Mouse (Mus musculus) myocyte (in vitro differentiated cells): ENCODE measurements around the gene Ltn1. TPM values are rescaled to one million over a fixed set of nuclear protein-coding genes. Genes with fewer than 3 reads are reported as not detected.

Source experiments
- H3K27me3 ChIP-seq: one replicate; pipeline ENCODE4 v1.6.1; 2011; ENCODE audit not compliant: control insufficient read depth, insufficient read depth, insufficient read length
- H3K36me3 ChIP-seq: one replicate; pipeline ENCODE4 v1.6.1; 2011; ENCODE audit not compliant: control insufficient read depth, insufficient read depth
- H3K4me2 ChIP-seq: one replicate; pipeline ENCODE4 v1.6.1; 2011; ENCODE audit warnings: low read depth, control low read depth
- H3K4me3 ChIP-seq: one replicate; pipeline ENCODE4 v1.5.1; 2011; ENCODE audit warnings: mild to moderate bottlenecking, control low read depth, moderate library complexity
- H3K79me2 ChIP-seq: one replicate; pipeline ENCODE4 v1.6.1; 2011; ENCODE audit not compliant: control insufficient read depth, insufficient read depth
- H3ac ChIP-seq: one replicate; pipeline ENCODE4 v1.6.1; 2011; ENCODE audit not compliant: control insufficient read depth, insufficient read length
- CEBPB ChIP-seq: IDR thresholded peaks from 2 replicates; pipeline ENCODE4 v1.6.1; 2011; ENCODE audit warnings: mild to moderate bottlenecking, moderate library complexity; ENCODE audit not compliant: poor library complexity, insufficient read depth, severe bottlenecking
- E2F4 ChIP-seq: IDR thresholded peaks from one replicate; pipeline ENCODE4 v1.6.1; 2011; ENCODE audit warnings: mild to moderate bottlenecking, control low read depth, moderate library complexity; ENCODE audit not compliant: insufficient read depth
- MAX ChIP-seq: IDR thresholded peaks from one replicate; pipeline ENCODE4 v1.6.1; 2011; ENCODE audit warnings: low read depth, mild to moderate bottlenecking, control low read depth
- MYOD1 ChIP-seq, 3 experiments: IDR thresholded peaks; one replicate each; pipeline ENCODE4 v1.6.1; 2011; ENCODE audit warnings: control low read depth in 2 of 3, low read depth in 2 of 3, mild to moderate bottlenecking in 2 of 3, moderate library complexity in 1 of 3; ENCODE audit not compliant: insufficient read length in 2 of 3, control insufficient read depth in 1 of 3
- MYOG ChIP-seq, 3 experiments: IDR thresholded peaks; one replicate each; pipeline ENCODE4 v1.6.1; 2011; ENCODE audit warnings: control low read depth in 2 of 3, low read depth in 2 of 3, mild to moderate bottlenecking in 2 of 3; ENCODE audit not compliant: insufficient read length in 2 of 3, control insufficient read depth in 1 of 3, insufficient read depth in 1 of 3
- POLR2A ChIP-seq: IDR thresholded peaks from one replicate; pipeline ENCODE4 v1.6.1; 2011; ENCODE audit warnings: low read depth, mild to moderate bottlenecking, control low read depth, moderate library complexity; ENCODE audit not compliant: insufficient read length
- POLR2AphosphoS2 ChIP-seq: IDR thresholded peaks from one replicate; pipeline ENCODE4 v1.6.1; 2011; ENCODE audit warnings: low read depth, control low read depth; ENCODE audit not compliant: insufficient read length
- REST ChIP-seq: IDR thresholded peaks from one replicate; pipeline ENCODE4 v1.6.1; 2011; ENCODE audit warnings: mild to moderate bottlenecking, control low read depth, moderate library complexity; ENCODE audit not compliant: insufficient read depth, insufficient read length
- SRF ChIP-seq: IDR thresholded peaks from one replicate; pipeline ENCODE4 v1.6.1; 2011; ENCODE audit warnings: low read depth; ENCODE audit not compliant: control insufficient read depth, insufficient read length
- TCF12 ChIP-seq: IDR thresholded peaks from one replicate; pipeline ENCODE4 v1.6.1; 2011; ENCODE audit warnings: mild to moderate bottlenecking, control low read depth; ENCODE audit not compliant: poor library complexity, insufficient read depth, severe bottlenecking
- TCF3 ChIP-seq: IDR thresholded peaks from one replicate; pipeline ENCODE4 v1.6.1; 2011; ENCODE audit warnings: low read depth, control low read depth; ENCODE audit not compliant: insufficient read length
- USF1 ChIP-seq: IDR thresholded peaks from one replicate; pipeline ENCODE4 v1.6.1; 2011; ENCODE audit warnings: low read depth, mild to moderate bottlenecking, control low read depth, moderate library complexity
- polyA plus RNA-seq: library from polyadenylated mRNA; unstranded; fragments of >200 nt; fragmentation: generic; extraction: Trizol; gene quantifications from one replicate; pipeline ENCODE4 v1.2.1, GENCODE M21; 2012; ENCODE audit warnings: missing spikeins

The Ltn1 gene
- polyA plus RNA-seq, 1 experiment, result 5.8 TPM

DNA sequence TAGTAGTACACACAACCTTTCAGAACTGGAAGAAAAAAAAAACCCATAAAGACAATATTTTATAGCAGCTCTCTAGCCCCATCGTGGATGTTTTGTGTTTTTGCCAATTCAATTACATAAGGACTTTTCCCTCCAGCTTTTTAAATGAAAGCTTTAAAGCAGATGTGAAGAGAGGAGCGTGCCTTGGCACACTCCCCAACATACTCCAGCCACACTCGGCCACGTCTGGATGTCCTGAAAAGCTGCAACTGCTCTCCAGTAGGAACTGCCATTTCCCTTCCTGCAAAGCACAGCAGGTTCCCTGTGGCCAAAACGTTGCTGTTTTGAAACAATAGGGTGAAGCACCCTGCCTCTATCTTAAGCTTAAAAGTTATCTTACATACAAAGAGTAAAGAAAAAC lies 9.9 kb upstream of the Ltn1 start:
- no peaks in the 10 kb centered on the region for H3K79me2 ChIP-seq
- H3K4me2 ChIP-seq, result no peak overlapping the region
- no peaks in the 10 kb centered on the region for H3K36me3 ChIP-seq
- no peak overlapping the region for H3K4me3 ChIP-seq
- no peak for TF ChIP-seq USF1
- TF ChIP-seq POLR2AphosphoS2, result no peak
- no peak for TF ChIP-seq REST
- no peak for TF ChIP-seq TCF12
- TF ChIP-seq MYOD1 (IDR thresholded peaks at IDR 0.05; ENCODE audit: control insufficient read depth in 1 of 3, insufficient read length in 2 of 3, low read depth in 2 of 3), result no peak
- TF ChIP-seq MYOG (IDR thresholded peaks at IDR 0.05; ENCODE audit: control insufficient read depth in 1 of 3, insufficient read depth in 1 of 3, insufficient read length in 2 of 3, low read depth in 2 of 3), result no peak
- TF ChIP-seq SRF, result no peak
- no peak for TF ChIP-seq POLR2A
- TF ChIP-seq CEBPB, result no peak
- no peak for TF ChIP-seq E2F4
- TF ChIP-seq MAX, result no peak
- no peak for TF ChIP-seq TCF3
- no peaks in the 10 kb centered on the region for H3K27me3 ChIP-seq
- H3ac ChIP-seq, result no peak overlapping the region

DNA sequence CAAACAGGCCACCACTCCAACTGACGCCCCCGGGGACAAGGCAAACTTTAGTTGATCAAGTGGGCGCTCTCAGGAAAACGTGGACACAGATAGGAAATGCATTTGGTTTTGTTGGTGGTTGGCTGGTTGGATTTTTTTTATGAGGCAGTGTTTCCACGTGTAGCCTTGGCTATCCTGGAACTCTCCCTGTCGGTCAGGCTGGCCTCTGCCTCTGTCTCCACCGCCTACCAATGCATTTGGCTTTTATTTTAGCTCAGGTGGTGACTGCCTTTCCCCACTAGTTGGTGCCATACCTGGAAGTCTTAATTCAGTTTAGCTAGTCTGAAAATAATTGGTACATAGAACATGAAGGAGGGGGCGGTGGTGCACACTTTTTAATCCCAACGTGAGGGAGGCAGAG lies 8.7 kb upstream of the Ltn1 start:
- no peaks in the 10 kb centered on the region for H3K36me3 ChIP-seq
- H3K27me3 ChIP-seq, result no peaks in the 10 kb centered on the region
- no peak for TF ChIP-seq MYOD1 (IDR thresholded peaks at IDR 0.05; ENCODE audit: control insufficient read depth in 1 of 3, insufficient read length in 2 of 3, low read depth in 2 of 3)
- TF ChIP-seq POLR2AphosphoS2, result no peak
- TF ChIP-seq TCF12, result no peak
- no peak for TF ChIP-seq USF1
- TF ChIP-seq MYOG (IDR thresholded peaks at IDR 0.05; ENCODE audit: control insufficient read depth in 1 of 3, insufficient read depth in 1 of 3, insufficient read length in 2 of 3, low read depth in 2 of 3), result no peak
- no peak for TF ChIP-seq POLR2A
- TF ChIP-seq MAX, result no peak
- TF ChIP-seq REST, result no peak
- TF ChIP-seq SRF, result no peak
- TF ChIP-seq TCF3, result no peak
- no peak for TF ChIP-seq E2F4
- no peak for TF ChIP-seq CEBPB
- peak overlapping the region; percentile 88 for H3K4me2 ChIP-seq
- no peak overlapping the region for H3ac ChIP-seq
- H3K79me2 ChIP-seq, result no peaks in the 10 kb centered on the region
- H3K4me3 ChIP-seq, result peak overlapping the region; percentile 65

DNA sequence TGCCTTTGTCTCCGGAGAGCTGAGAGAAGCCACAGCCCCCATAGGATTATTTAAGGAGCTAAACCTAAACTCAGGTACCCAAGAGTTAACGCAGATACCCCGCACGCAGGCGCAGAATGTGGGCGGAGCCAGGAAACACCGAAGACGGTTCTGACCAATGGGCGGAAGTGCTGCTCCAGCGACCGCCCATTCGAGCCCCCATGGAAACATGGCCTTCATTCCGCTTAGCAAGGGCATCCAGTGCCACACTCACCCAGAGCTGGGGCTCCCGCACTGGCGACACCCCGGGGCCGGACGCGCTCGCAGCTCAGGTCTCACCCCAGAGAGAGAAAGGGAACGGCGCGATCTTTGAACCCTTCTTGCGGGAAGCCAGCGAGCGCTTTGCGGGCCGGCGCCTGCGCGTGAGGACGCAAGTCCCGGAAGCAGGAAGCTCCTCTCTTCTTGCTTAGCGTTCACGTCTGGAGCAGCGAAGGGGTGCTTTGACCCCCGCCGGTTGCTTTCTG lies 7.8 kb upstream of the Ltn1 start, which contains the start of gene Rwdd2b:
Gene Rwdd2b (minus strand): TSS at position 390 of the 503 bp plus-strand sequence.
- TF ChIP-seq POLR2AphosphoS2 (peak; percentile 70), POLR2A (peak; percentile 61), MAX (no peak)
- Histone ChIP-seq H3K27me3 (no peaks in the 10 kb centered on the region), H3K36me3 (no peaks in the 10 kb centered on the region), H3K4me2 (peak within 1 kb of the TSS; percentile 90), H3K4me3 (peak within 1 kb of the TSS; percentile 65), H3K79me2 (no peaks in the 10 kb centered on the region), H3ac (peak within 1 kb of the TSS; percentile 79)

DNA sequence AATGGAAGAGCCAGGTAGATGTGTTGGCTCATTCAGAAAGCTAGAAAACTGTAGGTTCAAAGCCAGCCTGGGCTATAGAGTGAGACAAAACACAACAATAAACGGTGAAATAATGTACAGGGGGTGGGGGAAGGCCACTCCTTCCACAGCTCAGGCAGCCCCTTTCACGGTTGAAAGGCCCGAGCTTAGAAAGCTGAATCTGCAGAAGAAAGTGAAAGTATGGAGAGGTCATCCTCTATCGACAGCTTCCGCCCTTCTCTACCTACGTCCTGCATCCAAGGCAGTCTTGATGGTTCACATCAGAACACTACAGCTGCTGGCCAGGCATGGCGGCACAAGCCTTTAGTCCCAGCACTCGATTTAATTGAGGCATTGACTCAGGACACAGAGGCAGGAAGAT lies 6.3 kb upstream of the Ltn1 start:
- no peak overlapping the region for H3K4me3 ChIP-seq
- H3K27me3 ChIP-seq, result no peaks in the 10 kb centered on the region
- no peak overlapping the region for H3K4me2 ChIP-seq
- H3K36me3 ChIP-seq, result no peaks in the 10 kb centered on the region
- no peaks in the 10 kb centered on the region for H3K79me2 ChIP-seq
- H3ac ChIP-seq, result no peak overlapping the region
- no peak for TF ChIP-seq USF1
- no peak for TF ChIP-seq REST

DNA sequence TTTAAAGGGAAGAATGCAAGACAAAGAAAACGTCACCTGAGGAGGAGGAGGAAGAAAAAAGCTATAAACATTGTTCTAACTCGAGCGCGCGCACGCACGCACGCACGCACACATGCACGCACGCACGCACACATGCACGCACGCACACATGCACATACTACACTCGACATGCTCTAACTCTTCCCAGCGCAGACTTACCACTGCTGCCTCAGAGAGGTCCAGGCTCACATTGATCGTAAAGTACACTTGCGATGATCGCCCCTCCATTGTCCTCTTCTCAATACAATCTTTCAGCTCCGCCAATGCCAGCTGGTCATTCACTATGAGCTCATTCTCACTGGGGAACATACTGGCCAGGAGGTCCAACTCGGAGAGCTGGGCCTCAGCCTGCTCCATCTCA lies 4.7 kb upstream of the Ltn1 start:
- no peaks in the 10 kb centered on the region for H3K27me3 ChIP-seq
- H3K79me2 ChIP-seq, result peaks cover under 1% of the 10 kb centered on the region
- no peak overlapping the region for H3ac ChIP-seq
- no peak overlapping the region for H3K4me2 ChIP-seq
- H3K4me3 ChIP-seq, result no peak overlapping the region
- H3K36me3 ChIP-seq, result no peaks in the 10 kb centered on the region
- no peak for TF ChIP-seq REST
- TF ChIP-seq MYOG (IDR thresholded peaks at IDR 0.05; ENCODE audit: control insufficient read depth in 1 of 3, insufficient read depth in 1 of 3, insufficient read length in 2 of 3, low read depth in 2 of 3), result no peak
- TF ChIP-seq TCF3, result no peak
- no peak for TF ChIP-seq MAX
- no peak for TF ChIP-seq MYOD1 (IDR thresholded peaks at IDR 0.05; ENCODE audit: control insufficient read depth in 1 of 3, insufficient read length in 2 of 3, low read depth in 2 of 3)
- TF ChIP-seq USF1, result no peak
- TF ChIP-seq POLR2A, result no peak
- TF ChIP-seq TCF12, result no peak
- TF ChIP-seq CEBPB, result no peak
- no peak for TF ChIP-seq E2F4
- no peak for TF ChIP-seq SRF
- no peak for TF ChIP-seq POLR2AphosphoS2
